Mouse (Mus musculus) embryonic facial prominence, embryonic 12.5 days (tissue): ENCODE measurements at regions not wholly inside any gene's neighbourhood (a gene's known extent, or its start where the extent isn't known, plus 50 kb on each side); places are given as distances from the start of the nearest gene placed in this dataset.

ENCODE experiments used
- ATAC-seq: fragments of 200-750 bp; cut with Nextera tagmentation; 2 replicates; pipeline ENCODE4 v1.8.0; 2017; ENCODE audit not compliant: insufficient number of reproducible peaks, insufficient read depth, low FRiP score, low TSS enrichment
- H3K27ac ChIP-seq: fragments of 300-500 bp; sonication (generic); 2 replicates; pipeline ENCODE4 v1.5.1; 2016; ENCODE audit warnings: mild to moderate bottlenecking
- H3K27me3 ChIP-seq: fragments of 300-500 bp; sonication (generic); 2 replicates; pipeline ENCODE4 v1.6.1; 2016; ENCODE audit warnings: mild to moderate bottlenecking, moderate library complexity
- H3K36me3 ChIP-seq: fragments of 300-500 bp; sonication (generic); 2 replicates; pipeline ENCODE4 v1.6.1; 2016; ENCODE audit warnings: mild to moderate bottlenecking
- H3K4me1 ChIP-seq: fragments of 300-500 bp; sonication (generic); 2 replicates; pipeline ENCODE4 v1.6.1; 2016
- H3K4me2 ChIP-seq: fragments of 300-500 bp; sonication (generic); replicated peaks from 2 replicates; pipeline ENCODE4 v1.6.1; 2016; ENCODE audit warnings: mild to moderate bottlenecking, moderate library complexity
- H3K4me3 ChIP-seq: fragments of 300-500 bp; sonication (generic); 2 replicates; pipeline ENCODE4 v1.5.1; 2016; ENCODE audit warnings: mild to moderate bottlenecking
- H3K9ac ChIP-seq: fragments of 300-500 bp; sonication (generic); 2 replicates; pipeline ENCODE4 v1.6.1; 2016; ENCODE audit warnings: mild to moderate bottlenecking, moderate library complexity
- H3K9me3 ChIP-seq: fragments of 300-500 bp; sonication (generic); 2 replicates; pipeline ENCODE4 v1.6.1; 2016; ENCODE audit warnings: mild to moderate bottlenecking, moderate library complexity
- WGBS: fragments of 180-500 bp; shearing (Covaris S2); methylation state at CpG from one replicate; pipeline ENCODE4 v1.1.7; 2016; 5-methylcytosine and 5-hydroxymethylcytosine counted together

DNA sequence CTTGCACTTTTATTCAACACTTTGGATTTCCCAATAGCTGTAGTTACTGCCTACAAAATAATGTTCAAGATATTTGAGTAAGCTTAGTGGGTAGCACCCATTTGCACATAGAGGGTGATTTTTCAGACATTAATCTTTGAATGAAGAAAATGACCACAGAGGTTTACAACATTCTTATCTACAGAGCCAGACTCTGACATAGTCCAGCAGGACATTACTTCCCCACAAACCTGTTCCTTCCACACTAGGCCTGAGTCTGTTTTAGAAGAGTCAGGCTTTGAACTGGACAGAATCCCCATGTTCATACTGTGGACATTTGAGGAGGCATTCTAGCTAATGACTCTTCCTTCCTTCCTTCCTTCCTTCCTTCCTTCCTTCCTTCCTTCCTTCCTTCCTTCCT lies 233.6 kb upstream of the P2ry1 start:
- ATAC-seq: no peak
- Histone ChIP-seq H3K36me3 (no peaks in the 10 kb centered on the region), H3K4me3 (no peak overlapping the region), H3K9me3 (no peaks in the 10 kb centered on the region), H3K4me1 (no peaks in the 10 kb centered on the region), H3K27me3 (no peaks in the 10 kb centered on the region), H3K4me2 (no peak overlapping the region), H3K9ac (no peak overlapping the region), H3K27ac (no peak overlapping the region)

DNA sequence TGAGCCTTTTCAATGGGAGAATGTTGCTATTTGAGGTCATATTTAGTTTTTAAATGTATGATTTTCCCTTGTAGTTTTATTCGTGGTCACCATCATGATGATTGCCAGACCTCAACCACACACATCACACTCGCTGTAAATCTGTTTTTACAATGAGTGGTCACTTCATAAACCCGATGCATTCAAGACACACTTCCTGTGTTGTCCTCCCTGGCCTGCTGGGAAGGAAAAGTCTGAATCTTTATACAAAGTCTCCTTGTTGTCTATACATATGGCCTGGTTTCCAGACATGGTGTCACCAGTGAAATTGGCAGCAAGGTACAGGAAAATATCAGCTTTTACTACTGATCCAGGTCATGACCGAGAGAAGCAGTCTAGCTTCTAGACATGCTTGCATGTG lies 230.7 kb upstream of the P2ry1 start:
- Histone ChIP-seq H3K4me1 (no peaks in the 10 kb centered on the region), H3K27ac (no peak overlapping the region), H3K27me3 (no peaks in the 10 kb centered on the region), H3K9ac (no peak overlapping the region), H3K9me3 (no peaks in the 10 kb centered on the region), H3K4me3 (no peak overlapping the region), H3K36me3 (no peaks in the 10 kb centered on the region), H3K4me2 (no peak overlapping the region)
- 76% methylated on average over 4 of the region's 4 CpGs for WGBS
- ATAC-seq: no peak

DNA sequence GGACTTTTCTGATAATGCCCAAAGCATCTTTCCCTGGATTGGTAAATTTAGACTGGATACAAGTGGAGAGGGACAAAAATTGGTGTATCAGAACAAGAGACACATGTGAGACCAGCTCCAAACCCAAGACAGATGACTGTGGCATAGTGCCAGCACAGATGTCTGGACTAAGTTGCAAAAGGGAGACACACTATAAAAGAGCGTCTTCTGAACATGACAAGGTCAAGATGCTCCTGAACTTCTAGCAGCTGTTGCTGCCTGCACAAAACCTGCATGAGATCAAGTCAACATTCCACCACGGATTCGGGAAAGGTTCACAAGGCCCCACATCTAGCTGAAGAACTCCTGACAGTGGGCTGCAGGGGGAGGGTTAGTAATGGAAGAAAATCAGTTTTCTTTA lies 229.2 kb upstream of the P2ry1 start:
- Histone ChIP-seq H3K27ac (no peak overlapping the region), H3K9ac (no peak overlapping the region), H3K4me2 (no peak overlapping the region), H3K4me3 (no peak overlapping the region), H3K9me3 (no peaks in the 10 kb centered on the region), H3K36me3 (no peaks in the 10 kb centered on the region), H3K4me1 (no peaks in the 10 kb centered on the region), H3K27me3 (no peaks in the 10 kb centered on the region)
- WGBS: 46% methylated on average over 3 of the region's 3 CpGs
- no peak for ATAC-seq

- Histone ChIP-seq H3K9me3 (no peaks in the 10 kb centered on the region), H3K27ac (no peak overlapping the region), H3K4me2 (no peak overlapping the region), H3K9ac (no peak overlapping the region), H3K4me3 (no peak overlapping the region), H3K4me1 (no peaks in the 10 kb centered on the region), H3K36me3 (no peaks in the 10 kb centered on the region), H3K27me3 (no peaks in the 10 kb centered on the region)
- WGBS: 47% methylated on average over 9 of the region's 9 CpGs
- ATAC-seq: 0 out of 2 replicates have a peak, but pooled peaks have one; percentile 47
Observed at GRCm38 (mm10) chr3:60785137-60785875, 217.3 kb upstream of the P2ry1 start.

DNA sequence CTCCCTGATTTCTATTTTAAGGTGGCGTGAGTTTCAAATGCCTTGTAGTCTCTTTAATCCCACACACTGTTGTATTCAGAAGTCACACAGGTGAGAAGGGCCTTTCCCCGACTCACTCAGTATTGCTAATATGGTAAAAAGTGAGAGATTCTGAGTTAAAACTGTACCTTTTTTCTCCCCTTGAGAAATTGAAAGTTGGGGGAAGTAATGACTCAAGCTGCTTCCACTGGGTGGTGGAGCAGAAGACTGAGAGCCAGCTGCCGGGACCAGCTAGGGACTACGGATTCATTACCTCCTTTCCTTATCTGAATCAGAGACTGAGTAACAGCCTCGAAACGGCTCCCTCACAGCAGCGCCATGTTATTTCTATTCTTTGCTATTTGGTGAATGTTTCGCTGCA lies 214.6 kb upstream of the P2ry1 start:
- no peak overlapping the region for H3K27ac ChIP-seq
- WGBS: 82% methylated on average over 8 of the region's 8 CpGs
- no peak overlapping the region for H3K4me3 ChIP-seq
- no peaks in the 10 kb centered on the region for H3K9me3 ChIP-seq
- no peaks in the 10 kb centered on the region for H3K4me1 ChIP-seq
- no peak overlapping the region for H3K4me2 ChIP-seq
- no peaks in the 10 kb centered on the region for H3K36me3 ChIP-seq
- no peak overlapping the region for H3K9ac ChIP-seq
- no peak for ATAC-seq
- H3K27me3 ChIP-seq: no peaks in the 10 kb centered on the region

DNA sequence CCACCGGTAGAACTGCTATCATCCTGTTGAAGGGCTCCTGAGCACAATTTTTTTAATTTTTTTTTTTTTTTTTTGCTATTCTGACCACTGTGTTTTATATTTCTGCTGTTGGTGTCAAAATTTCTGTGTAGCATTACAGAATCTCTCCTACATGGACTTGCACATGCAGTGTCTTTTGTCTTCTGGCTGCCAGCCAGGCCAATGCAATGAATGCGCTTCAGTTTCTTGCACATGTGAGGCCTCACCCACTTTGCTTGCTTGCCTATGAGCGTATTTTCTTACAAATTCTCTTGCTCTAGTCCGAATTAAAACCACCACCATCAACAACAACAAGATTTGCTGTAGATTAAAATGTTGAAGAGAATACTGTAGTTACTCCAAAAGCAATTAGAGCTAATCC lies 213.2 kb upstream of the P2ry1 start:
- H3K4me2 ChIP-seq: no peak overlapping the region
- no peaks in the 10 kb centered on the region for H3K9me3 ChIP-seq
- WGBS: 73% methylated on average over 4 of the region's 4 CpGs
- no peak for ATAC-seq
- H3K27ac ChIP-seq: no peak overlapping the region
- no peaks in the 10 kb centered on the region for H3K27me3 ChIP-seq
- no peaks in the 10 kb centered on the region for H3K36me3 ChIP-seq
- no peak overlapping the region for H3K9ac ChIP-seq
- no peaks in the 10 kb centered on the region for H3K4me1 ChIP-seq
- H3K4me3 ChIP-seq: no peak overlapping the region

DNA sequence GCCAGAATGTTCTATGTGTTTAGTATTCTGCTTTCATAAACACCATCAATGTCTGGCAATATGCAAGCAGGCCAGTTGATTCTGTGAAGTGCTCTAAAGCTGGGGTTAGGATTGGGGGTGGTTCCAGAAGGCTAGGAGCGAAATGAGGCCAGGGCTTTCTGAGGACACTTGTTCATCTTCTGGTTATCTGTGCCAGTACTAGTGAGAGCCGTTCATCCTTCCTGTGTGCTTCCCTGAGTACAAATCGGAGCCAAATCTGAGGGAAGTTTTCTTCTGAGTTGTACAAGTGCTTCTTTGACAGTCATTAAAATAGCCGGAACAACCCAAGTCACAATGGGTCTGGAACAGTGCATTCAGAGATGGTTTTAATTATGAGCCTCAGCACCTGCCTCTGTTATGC lies 210.4 kb upstream of the P2ry1 start:
- no peak overlapping the region for H3K4me3 ChIP-seq
- H3K4me1 ChIP-seq: no peaks in the 10 kb centered on the region
- H3K36me3 ChIP-seq: no peaks in the 10 kb centered on the region
- H3K27ac ChIP-seq: no peak overlapping the region
- no peak overlapping the region for H3K9ac ChIP-seq
- no peaks in the 10 kb centered on the region for H3K27me3 ChIP-seq
- no peaks in the 10 kb centered on the region for H3K9me3 ChIP-seq
- H3K4me2 ChIP-seq: no peak overlapping the region
- no peak for ATAC-seq
- 58% methylated on average over 4 of the region's 4 CpGs for WGBS

DNA sequence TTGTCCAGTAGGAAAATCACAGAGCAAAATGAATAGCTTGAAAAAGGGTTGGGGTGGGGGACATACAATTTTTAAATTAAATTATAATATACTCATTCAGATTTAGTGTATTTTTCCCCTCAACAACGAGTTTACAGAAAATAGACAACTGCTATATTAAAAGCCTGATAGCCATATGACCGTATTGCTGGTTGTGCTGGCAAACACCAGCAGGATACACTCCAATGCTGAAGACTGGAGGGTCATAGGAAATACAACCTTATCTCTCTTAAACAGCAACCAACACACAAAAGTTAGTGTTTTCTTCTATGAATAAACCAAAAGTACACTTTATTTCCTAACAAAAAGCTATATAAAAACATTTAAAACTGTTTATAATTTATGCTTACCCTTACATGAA lies 206.4 kb upstream of the P2ry1 start:
- H3K9ac ChIP-seq: no peak overlapping the region
- H3K36me3 ChIP-seq: no peaks in the 10 kb centered on the region
- H3K27ac ChIP-seq: no peak overlapping the region
- no peaks in the 10 kb centered on the region for H3K27me3 ChIP-seq
- H3K4me1 ChIP-seq: no peaks in the 10 kb centered on the region
- no peak for ATAC-seq
- no peaks in the 10 kb centered on the region for H3K9me3 ChIP-seq
- WGBS: 83% methylated on average over 2 of the region's 2 CpGs
- H3K4me2 ChIP-seq: no peak overlapping the region
- H3K4me3 ChIP-seq: no peak overlapping the region

GRCm38 (mm10) chr3:60797808-60798207 lies 204.8 kb upstream of the P2ry1 start:
- 77% methylated on average over 6 of the region's 6 CpGs for WGBS
- ATAC-seq: no peak
- Histone ChIP-seq H3K9ac (no peak overlapping the region), H3K36me3 (no peaks in the 10 kb centered on the region), H3K4me1 (no peaks in the 10 kb centered on the region), H3K27me3 (no peaks in the 10 kb centered on the region), H3K9me3 (no peaks in the 10 kb centered on the region), H3K4me3 (no peak overlapping the region), H3K4me2 (no peak overlapping the region), H3K27ac (no peak overlapping the region)

- no peak overlapping the region for H3K9ac ChIP-seq
- no peak for ATAC-seq
- H3K9me3 ChIP-seq: no peaks in the 10 kb centered on the region
- no peaks in the 10 kb centered on the region for H3K36me3 ChIP-seq
- WGBS: 78% methylated on average over 2 of the region's 2 CpGs
- no peaks in the 10 kb centered on the region for H3K27me3 ChIP-seq
- no peak overlapping the region for H3K4me3 ChIP-seq
- no peak overlapping the region for H3K4me2 ChIP-seq
- no peak overlapping the region for H3K27ac ChIP-seq
- H3K4me1 ChIP-seq: no peaks in the 10 kb centered on the region
Observed at GRCm38 (mm10) chr3:60798461-60798860, 204.1 kb upstream of the P2ry1 start.

GRCm38 (mm10) chr3:60798862-60799261 lies 203.7 kb upstream of the P2ry1 start:
- H3K4me1 ChIP-seq: no peaks in the 10 kb centered on the region
- no peak for ATAC-seq
- WGBS: 75% methylated on average over 5 of the region's 5 CpGs
- H3K36me3 ChIP-seq: no peaks in the 10 kb centered on the region
- H3K4me2 ChIP-seq: no peak overlapping the region
- H3K4me3 ChIP-seq: no peak overlapping the region
- H3K9me3 ChIP-seq: no peaks in the 10 kb centered on the region
- no peak overlapping the region for H3K9ac ChIP-seq
- no peaks in the 10 kb centered on the region for H3K27me3 ChIP-seq
- H3K27ac ChIP-seq: no peak overlapping the region

- 88% methylated on average over 3 of the region's 3 CpGs for WGBS
- Histone ChIP-seq H3K9me3 (no peaks in the 10 kb centered on the region), H3K4me1 (no peaks in the 10 kb centered on the region), H3K4me3 (no peak overlapping the region), H3K36me3 (no peaks in the 10 kb centered on the region), H3K4me2 (no peak overlapping the region), H3K27ac (no peak overlapping the region), H3K27me3 (no peaks in the 10 kb centered on the region), H3K9ac (no peak overlapping the region)
- no peak for ATAC-seq
Observed at GRCm38 (mm10) chr3:60804711-60805293, 197.8 kb upstream of the P2ry1 start.
